Mouse (Mus musculus): Measurements from ENCODE around the gene Hoxd8. TPM values are rescaled to one million over a fixed set of nuclear protein-coding genes. Genes with fewer than 3 reads are reported as not detected.

Hoxd8 gene
- total and polyA plus RNA-seq, 2 experiments from 2014 or later = 0.10 to 0.22 TPM

- no peak for TF ChIP-seq CTCF (IDR thresholded peaks at IDR 0.05; ENCODE audit: low read depth)
- Histone ChIP-seq H3K4me3 (ENCODE audit: low read depth, low read length) (no peak overlapping the region), H3K27me3 (ENCODE audit: insufficient read depth, low read length) (peaks cover 85% of the 10 kb centered on the region), H3K9me3 (ENCODE audit: low read length) (no peaks in the 10 kb centered on the region), H3K9ac (no peak overlapping the region), H3K4me1 (ENCODE audit: insufficient read depth) (no peaks in the 10 kb centered on the region), H3K36me3 (ENCODE audit: insufficient read depth) (no peaks in the 10 kb centered on the region), H3K27ac (ENCODE audit: low read depth, low read length) (no peak overlapping the region), H3K4me2 (ENCODE audit: low read depth) (no peak overlapping the region)
- 2% methylated on average over 20 of the region's 20 CpGs for WGBS
- DNase-seq (no peak), ATAC-seq (no peak)
Observed at GRCm38 (mm10) chr2:74738623-74739475, 34.4 kb downstream of the Hoxd8 start.

GRCm38 (mm10) chr2:74739476-74739800 is 35.0 kb downstream of the Hoxd8 start:
- no peaks in the 10 kb centered on the region for H3K9me3 ChIP-seq (ENCODE audit: low read length)
- ATAC-seq (no peak), DNase-seq (no peak)
- no peaks in the 10 kb centered on the region for H3K36me3 ChIP-seq (ENCODE audit: insufficient read depth)
- no peak overlapping the region for H3K4me2 ChIP-seq (ENCODE audit: low read depth)
- no peaks in the 10 kb centered on the region for H3K4me1 ChIP-seq (ENCODE audit: insufficient read depth)
- H3K27ac ChIP-seq (ENCODE audit: low read depth, low read length) = no peak overlapping the region
- no peak for TF ChIP-seq CTCF (IDR thresholded peaks at IDR 0.05; ENCODE audit: low read depth)
- peaks cover 89% of the 10 kb centered on the region for H3K27me3 ChIP-seq (ENCODE audit: insufficient read depth, low read length)
- no peak overlapping the region for H3K4me3 ChIP-seq (ENCODE audit: low read depth, low read length)
- WGBS = 5% methylated on average over 2 of the region's 2 CpGs
- no peak overlapping the region for H3K9ac ChIP-seq

GRCm38 (mm10) chr2:74739869-74740268 is 35.5 kb downstream of the Hoxd8 start:
- no peak overlapping the region for H3K9ac ChIP-seq
- 3% methylated on average over 14 of the region's 14 CpGs for WGBS
- DNase-seq (no peak), ATAC-seq (no peak)
- H3K36me3 ChIP-seq (ENCODE audit: insufficient read depth) = no peaks in the 10 kb centered on the region
- no peak overlapping the region for H3K4me2 ChIP-seq (ENCODE audit: low read depth)
- TF ChIP-seq CTCF (IDR thresholded peaks at IDR 0.05; ENCODE audit: low read depth) = no peak
- H3K4me3 ChIP-seq (ENCODE audit: low read depth, low read length) = no peak overlapping the region
- H3K9me3 ChIP-seq (ENCODE audit: low read length) = no peaks in the 10 kb centered on the region
- no peaks in the 10 kb centered on the region for H3K4me1 ChIP-seq (ENCODE audit: insufficient read depth)
- peaks cover 89% of the 10 kb centered on the region for H3K27me3 ChIP-seq (ENCODE audit: insufficient read depth, low read length)
- no peak overlapping the region for H3K27ac ChIP-seq (ENCODE audit: low read depth, low read length)

GRCm38 (mm10) chr2:74740311-74741091 is 36.1 kb downstream of the Hoxd8 start:
- no peaks in the 10 kb centered on the region for H3K9me3 ChIP-seq (ENCODE audit: low read length)
- H3K4me3 ChIP-seq (ENCODE audit: low read depth, low read length) = no peak overlapping the region
- H3K4me2 ChIP-seq (ENCODE audit: low read depth) = no peak overlapping the region
- H3K9ac ChIP-seq = no peak overlapping the region
- no peak for DNase-seq
- 2% methylated on average over 43 of the region's 43 CpGs for WGBS
- ATAC-seq = no peak
- no peaks in the 10 kb centered on the region for H3K36me3 ChIP-seq (ENCODE audit: insufficient read depth)
- peaks cover 91% of the 10 kb centered on the region for H3K27me3 ChIP-seq (ENCODE audit: insufficient read depth, low read length)
- no peaks in the 10 kb centered on the region for H3K4me1 ChIP-seq (ENCODE audit: insufficient read depth)
- H3K27ac ChIP-seq (ENCODE audit: low read depth, low read length) = no peak overlapping the region
- no peak for TF ChIP-seq CTCF (IDR thresholded peaks at IDR 0.05; ENCODE audit: low read depth)

- Histone ChIP-seq H3K27ac (ENCODE audit: low read depth, low read length) (no peak overlapping the region), H3K4me3 (ENCODE audit: low read depth, low read length) (no peak overlapping the region), H3K36me3 (ENCODE audit: insufficient read depth) (no peaks in the 10 kb centered on the region), H3K9ac (no peak overlapping the region), H3K4me2 (ENCODE audit: low read depth) (no peak overlapping the region), H3K27me3 (ENCODE audit: insufficient read depth, low read length) (peaks cover 91% of the 10 kb centered on the region), H3K9me3 (ENCODE audit: low read length) (no peaks in the 10 kb centered on the region), H3K4me1 (ENCODE audit: insufficient read depth) (no peaks in the 10 kb centered on the region)
- DNase-seq (no peak), ATAC-seq (no peak)
- TF ChIP-seq CTCF (IDR thresholded peaks at IDR 0.05; ENCODE audit: low read depth) = no peak
- 23% methylated on average over 2 of the region's 3 CpGs for WGBS
Observed at GRCm38 (mm10) chr2:74741252-74741978, 37.0 kb downstream of the Hoxd8 start.

- ATAC-seq (no peak), DNase-seq (no peak)
- TF ChIP-seq CTCF (IDR thresholded peaks at IDR 0.05; ENCODE audit: low read depth) = no peak
- Histone ChIP-seq H3K4me3 (ENCODE audit: low read depth, low read length) (no peak overlapping the region), H3K27me3 (ENCODE audit: insufficient read depth, low read length) (peaks cover 91% of the 10 kb centered on the region), H3K36me3 (ENCODE audit: insufficient read depth) (no peaks in the 10 kb centered on the region), H3K9me3 (ENCODE audit: low read length) (no peaks in the 10 kb centered on the region), H3K27ac (ENCODE audit: low read depth, low read length) (no peak overlapping the region), H3K9ac (no peak overlapping the region), H3K4me1 (ENCODE audit: insufficient read depth) (no peaks in the 10 kb centered on the region), H3K4me2 (ENCODE audit: low read depth) (no peak overlapping the region)
Observed at GRCm38 (mm10) chr2:74741979-74742277, 37.5 kb downstream of the Hoxd8 start.
